Mouse (Mus musculus) hindbrain, embryonic 11.5 days (tissue): Measurements from ENCODE around the gene Tsc22d4. TPM values are rescaled to one million over a fixed set of nuclear protein-coding genes. Genes with fewer than 3 reads are reported as not detected.
A peak's percentile ranks its signal among the peaks of the same experiment; 100 is the strongest.

Source experiments
- ATAC-seq: fragments of 200-750 bp; cut with Nextera tagmentation; 2 replicates; pipeline ENCODE4 v1.8.0; 2017; ENCODE audit warnings: mild to moderate bottlenecking, moderate TSS enrichment, moderate library complexity; ENCODE audit not compliant: low FRiP score
- DNase-seq: peaks from one replicate; pipeline ENCODE4 v3.0.0-alpha.2; 2015; ENCODE audit warnings: low spot score
- H3K27ac ChIP-seq: fragments of 300-500 bp; sonication (generic); 2 replicates; pipeline ENCODE4 v1.5.1; 2014; ENCODE audit warnings: mild to moderate bottlenecking, low read depth, low read length
- H3K27me3 ChIP-seq: fragments of 300-500 bp; sonication (generic); 2 replicates; pipeline ENCODE4 v1.6.1; 2014; ENCODE audit warnings: mild to moderate bottlenecking, low read length, moderate library complexity, mixed read lengths; ENCODE audit not compliant: control insufficient read depth, insufficient read depth
- H3K36me3 ChIP-seq: fragments of 300-500 bp; sonication (generic); 2 replicates; pipeline ENCODE4 v1.6.1; 2014; ENCODE audit warnings: mild to moderate bottlenecking, low read length, moderate library complexity, mixed read lengths; ENCODE audit not compliant: control insufficient read depth, insufficient read depth
- H3K4me1 ChIP-seq: fragments of 300-500 bp; sonication (generic); replicated peaks from 2 replicates; pipeline ENCODE4 v1.6.1; 2014; ENCODE audit warnings: low read length, mixed read lengths; ENCODE audit not compliant: control insufficient read depth, insufficient read depth
- H3K4me2 ChIP-seq: fragments of 300-500 bp; sonication (generic); replicated peaks from 2 replicates; pipeline ENCODE4 v1.6.1; 2014; ENCODE audit warnings: mild to moderate bottlenecking, low read depth, low read length
- H3K4me3 ChIP-seq: fragments of 300-500 bp; sonication (generic); 2 replicates; pipeline ENCODE4 v1.5.1; 2014; ENCODE audit warnings: low read depth, low read length
- H3K9ac ChIP-seq: fragments of 300-500 bp; sonication (generic); 2 replicates; pipeline ENCODE4 v1.6.1; 2014; ENCODE audit warnings: low read depth, low read length
- H3K9me3 ChIP-seq: fragments of 300-500 bp; sonication (generic); 2 replicates; pipeline ENCODE4 v1.6.1; 2016; ENCODE audit warnings: low read length; ENCODE audit not compliant: control insufficient read depth
- WGBS: fragments of 180-500 bp; shearing (Covaris S2); extraction: QIAGEN DNeasy Blood & Tissue Kit; methylation state at CpG from one replicate; pipeline ENCODE4 v1.1.7; 2014; 5-methylcytosine and 5-hydroxymethylcytosine counted together
- polyA plus RNA-seq: library from polyadenylated mRNA; unstranded; fragments of >200 nt; fragmentation: Nextera tagmentation; extraction: Ambion mirVana; gene quantifications from 2 replicates; pipeline ENCODE4 v1.2.1, GENCODE M21; 2014

Gene Tsc22d4
- polyA plus RNA-seq, 1 experiment from 2014 or later = 56.4 TPM

- Histone ChIP-seq H3K9ac (no peak overlapping the region), H3K4me1 (peaks cover 23% of the 10 kb centered on the region), H3K4me2 (no peak overlapping the region; the same call in 1 of the 2 replicates), H3K36me3 (peaks cover 5% of the 10 kb centered on the region; the same call in 1 of the 2 replicates), H3K27me3 (no peaks in the 10 kb centered on the region), H3K27ac (no peak overlapping the region), H3K4me3 (no peak overlapping the region), H3K9me3 (no peaks in the 10 kb centered on the region)
- WGBS = 94% methylated on average over 7 of the region's 7 CpGs
- no peak for ATAC-seq
- no peak for DNase-seq
Observed at GRCm38 (mm10) chr5:137781661-137782060, 36.1 kb downstream of the Tsc22d4 start.

- peaks cover 5% of the 10 kb centered on the region; the same call in 1 of the 2 replicates for H3K36me3 ChIP-seq
Observed at GRCm38 (mm10) chr5:137782776-137783522, 37.4 kb downstream of the Tsc22d4 start.

GRCm38 (mm10) chr5:137783901-137784540 lies 38.5 kb downstream of the Tsc22d4 start:
- H3K9me3 ChIP-seq = no peaks in the 10 kb centered on the region
- H3K4me3 ChIP-seq = peak overlapping the region; percentile 86
- peaks cover 23% of the 10 kb centered on the region for H3K4me1 ChIP-seq
- peak overlapping the region; percentile 94 for H3K9ac ChIP-seq
- DNase-seq (no peak), ATAC-seq (no peak)
- H3K27me3 ChIP-seq = no peaks in the 10 kb centered on the region
- H3K36me3 ChIP-seq = peaks cover 5% of the 10 kb centered on the region; the same call in 1 of the 2 replicates
- WGBS = 82% methylated on average over 9 of the region's 9 CpGs
- peak overlapping the region; percentile 87 for H3K4me2 ChIP-seq
- no peak overlapping the region for H3K27ac ChIP-seq

More at GRCm38 (mm10) chr5:137782776-137783522, 37.4 kb downstream of the Tsc22d4 start:
- WGBS = 89% methylated on average over 13 of the region's 13 CpGs
- Histone ChIP-seq H3K4me1 (peaks cover 23% of the 10 kb centered on the region), H3K27me3 (no peaks in the 10 kb centered on the region), H3K9ac (peak overlapping the region; percentile 94; the same call in 1 of the 2 replicates), H3K4me2 (peak overlapping the region; percentile 87), H3K27ac (no peak overlapping the region), H3K9me3 (no peaks in the 10 kb centered on the region), H3K4me3 (peak overlapping the region; percentile 86; the same call in 1 of the 2 replicates)
- ATAC-seq = no peak
- DNase-seq = no peak

DNA sequence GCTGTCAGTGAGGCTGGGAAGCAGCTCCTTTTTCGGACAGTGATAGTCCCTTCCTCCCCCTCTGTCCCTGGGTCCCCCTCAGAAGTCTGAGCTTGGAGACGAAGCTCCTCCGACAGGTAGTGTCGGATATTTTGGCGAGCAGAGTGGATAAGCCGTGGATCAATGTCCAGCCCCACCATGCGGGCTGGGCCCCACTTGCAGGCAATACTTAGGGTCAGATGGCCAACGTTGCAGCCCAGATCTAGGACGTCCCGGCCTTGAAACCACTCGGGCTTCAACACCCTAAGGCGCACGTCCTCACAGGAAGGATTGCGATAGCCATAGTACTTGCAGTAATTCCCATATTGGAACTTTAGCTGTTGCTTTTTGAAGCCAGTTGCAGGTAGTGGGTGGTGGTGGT lies 39.0 kb downstream of the Tsc22d4 start:
- peak overlapping the region; percentile 86 for H3K4me3 ChIP-seq
- H3K4me1 ChIP-seq = peaks cover 23% of the 10 kb centered on the region
- H3K9ac ChIP-seq = peak overlapping the region; percentile 94
- H3K4me2 ChIP-seq = peak overlapping the region; percentile 87
- H3K27ac ChIP-seq = 0 out of 2 replicates have a peak overlapping the region, but pooled peaks have one; percentile 99
- H3K27me3 ChIP-seq = no peaks in the 10 kb centered on the region
- DNase-seq = no peak
- no peaks in the 10 kb centered on the region for H3K9me3 ChIP-seq
- WGBS = 87% methylated on average over 14 of the region's 14 CpGs
- no peak for ATAC-seq
- peaks cover 5% of the 10 kb centered on the region; the same call in 1 of the 2 replicates for H3K36me3 ChIP-seq

DNA sequence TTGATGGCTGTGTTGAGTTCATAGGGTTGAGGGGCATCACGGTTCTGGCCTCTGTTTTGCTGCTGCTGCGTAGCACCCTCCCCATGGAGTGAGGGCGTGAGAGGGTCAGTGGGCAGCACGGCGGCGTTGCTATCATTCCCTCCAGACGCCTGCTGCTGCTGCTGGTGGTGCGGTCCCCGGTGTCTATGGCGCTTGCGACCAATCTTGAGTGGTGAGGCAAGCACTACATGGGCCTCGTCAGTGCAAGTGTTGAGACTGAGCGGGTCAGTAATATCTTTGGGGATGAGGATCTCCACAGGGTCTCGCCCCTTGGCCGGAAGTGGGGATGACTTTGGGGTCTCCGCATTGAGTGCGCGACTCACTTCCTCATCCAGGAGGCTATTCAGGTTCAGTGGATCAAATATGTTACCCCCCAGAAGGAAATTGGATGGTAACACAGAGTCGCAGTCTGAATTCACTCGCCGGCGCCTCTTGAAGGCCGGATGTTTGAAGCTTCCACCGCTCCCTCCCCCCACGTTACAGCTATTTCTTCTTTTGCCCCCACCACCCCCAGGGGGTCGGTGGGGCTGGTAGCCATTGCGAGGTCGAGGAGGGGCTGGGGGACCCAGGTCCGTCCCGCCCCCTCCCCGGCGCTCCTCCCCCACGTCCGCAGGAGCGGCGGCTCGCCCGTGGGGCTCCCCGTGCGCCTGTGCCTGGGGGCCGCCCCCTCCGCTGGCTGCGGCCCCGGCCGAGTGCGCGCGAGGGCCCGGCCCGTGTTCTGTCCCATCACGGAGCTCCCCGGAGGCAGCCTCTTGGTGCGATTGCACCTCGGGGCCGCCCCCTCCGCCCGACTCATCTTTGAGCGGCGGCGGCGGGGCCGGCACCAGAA lies 39.9 kb downstream of the Tsc22d4 start:
- DNase-seq (peak; percentile 53), ATAC-seq (peak; percentile 18; the same call in 1 of the 2 replicates)
- 5% methylated on average over 50 of the region's 62 CpGs for WGBS
- Histone ChIP-seq H3K27ac (peak overlapping the region; percentile 99), H3K9me3 (no peaks in the 10 kb centered on the region), H3K36me3 (peaks cover 5% of the 10 kb centered on the region; the same call in 1 of the 2 replicates), H3K4me2 (peak overlapping the region; percentile 87), H3K9ac (peak overlapping the region; percentile 94), H3K4me3 (peak overlapping the region; percentile 86), H3K4me1 (peaks cover 21% of the 10 kb centered on the region), H3K27me3 (no peaks in the 10 kb centered on the region)

GRCm38 (mm10) chr5:137786109-137786942 lies 40.8 kb downstream of the Tsc22d4 start:
- H3K9ac ChIP-seq = peak overlapping the region; percentile 94
- peak overlapping the region; percentile 99 for H3K27ac ChIP-seq
- H3K4me3 ChIP-seq = peak overlapping the region; percentile 86
- DNase-seq = peak; percentile 100
- H3K27me3 ChIP-seq = no peaks in the 10 kb centered on the region
- H3K4me1 ChIP-seq = peaks cover 21% of the 10 kb centered on the region
- WGBS = under 1% methylated on average over 79 of the region's 79 CpGs
- H3K4me2 ChIP-seq = peak overlapping the region; percentile 87
- peaks cover 4% of the 10 kb centered on the region; the same call in 1 of the 2 replicates for H3K36me3 ChIP-seq
- ATAC-seq = peak; percentile 90
- H3K9me3 ChIP-seq = no peaks in the 10 kb centered on the region

DNA sequence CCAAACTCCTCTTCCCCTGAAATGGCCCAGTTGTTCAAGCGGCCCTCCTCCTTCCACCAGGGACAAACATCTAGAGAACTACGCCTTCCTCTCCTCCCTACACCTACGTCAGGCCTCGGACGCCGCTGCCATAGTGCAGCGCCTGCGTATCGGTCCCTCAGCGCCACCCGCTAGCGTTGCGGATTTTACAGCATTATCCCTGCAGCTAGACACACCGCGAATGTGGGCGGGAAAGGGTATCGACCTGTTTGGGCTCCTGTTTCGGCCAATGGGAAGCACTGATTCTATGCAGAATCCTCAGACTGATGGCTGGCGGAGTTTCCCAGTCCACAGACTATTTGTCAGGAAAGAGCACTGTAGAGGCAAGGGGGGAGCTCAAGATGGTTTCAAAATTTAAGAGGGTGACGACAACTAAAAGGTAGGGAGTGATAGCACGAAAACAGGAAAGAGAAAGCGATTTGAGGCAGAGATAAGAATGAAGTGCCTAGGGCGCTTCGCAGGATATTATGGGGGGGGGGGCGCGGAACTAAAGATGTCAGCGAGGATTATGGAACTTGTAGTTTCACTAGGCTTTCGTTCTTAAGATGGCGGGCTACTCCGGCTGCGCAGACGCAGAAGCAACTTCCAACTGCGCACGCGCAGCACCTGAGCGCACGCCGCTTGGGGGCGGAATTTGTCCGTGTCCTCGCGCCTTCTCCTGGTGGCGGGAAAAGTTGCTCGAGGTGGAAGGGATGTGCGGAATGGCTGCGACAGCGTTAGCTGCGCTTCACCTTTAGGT lies 41.8 kb downstream of the Tsc22d4 start, which contains the start of the genes Mepce and Zcwpw1:
TSS of gene Mepce (minus strand) at position 505 of the 778 bp plus-strand sequence.
TSS of gene Zcwpw1 (plus strand) at position 648 of the 778 bp plus-strand sequence.
- Histone ChIP-seq H3K27me3 (no peaks in the 10 kb centered on the region), H3K36me3 (peaks cover 3% of the 10 kb centered on the region; the same call in 1 of the 2 replicates), H3K4me3 (peak within 1 kb of the TSS; percentile 86), H3K9ac (peak within 1 kb of the TSS; percentile 94), H3K27ac (peak within 1 kb of the TSS; percentile 99), H3K4me2 (peak within 1 kb of the TSS; percentile 87), H3K9me3 (no peaks in the 10 kb centered on the region), H3K4me1 (peaks cover 21% of the 10 kb centered on the region)
- WGBS = under 1% methylated on average over 48 of the region's 48 CpGs
- peak; percentile 63 for ATAC-seq
- peak; percentile 98 for DNase-seq
